Mouse (Mus musculus): ENCODE results near the gene Pld2. TPM values are rescaled to one million over a fixed set of nuclear protein-coding genes. Genes with fewer than 3 reads are reported as not detected.
"Not testable (repeated sequence)": the region's sequence is repeated elsewhere in the genome, so short reads cannot be mapped to it uniquely, and the experiment has no call there.

The Pld2 gene
- total and polyA plus RNA-seq, 2 experiments from 2014 or later: 6.8 to 18.5 TPM

- H3K9me3 ChIP-seq (replicated peaks; ENCODE audit: control insufficient read depth, low read length): no peaks in the 10 kb centered on the region
- DNase-seq (ENCODE audit: low spot score) (peak; percentile 31), ATAC-seq (ENCODE audit: insufficient read depth, low read depth) (peak; percentile 33)
- H3K36me3 ChIP-seq (replicated peaks; ENCODE audit: control insufficient read depth, insufficient read depth, low read length): no peaks in the 10 kb centered on the region
- peak overlapping the region; percentile 70 for H3K27ac ChIP-seq (ENCODE audit: low read depth)
- WGBS: 8% methylated on average over 41 of the region's 41 CpGs
- no peaks in the 10 kb centered on the region for H3K27me3 ChIP-seq (ENCODE audit: control insufficient read depth, insufficient read depth, low read length)
- peak overlapping the region; percentile 51 for H3K4me2 ChIP-seq (ENCODE audit: low read depth, low read length)
- H3K9ac ChIP-seq (replicated peaks; ENCODE audit: low read depth, low read length): peak overlapping the region; percentile 61
- TF ChIP-seq CTCF (IDR thresholded peaks at IDR 0.05; ENCODE audit: low read depth): peak; percentile 25
- TF ChIP-seq EP300 (IDR thresholded peaks at IDR 0.05; ENCODE audit: low read depth): no peak
- H3K4me1 ChIP-seq (ENCODE audit: control insufficient read depth, insufficient read depth): no peaks in the 10 kb centered on the region
- peak overlapping the region; percentile 31 for H3K4me3 ChIP-seq (ENCODE audit: low read depth, low read length)
Measured at GRCm38 (mm10) chr11:70520178-70520769, 19.6 kb upstream of the Pld2 start.

DNA sequence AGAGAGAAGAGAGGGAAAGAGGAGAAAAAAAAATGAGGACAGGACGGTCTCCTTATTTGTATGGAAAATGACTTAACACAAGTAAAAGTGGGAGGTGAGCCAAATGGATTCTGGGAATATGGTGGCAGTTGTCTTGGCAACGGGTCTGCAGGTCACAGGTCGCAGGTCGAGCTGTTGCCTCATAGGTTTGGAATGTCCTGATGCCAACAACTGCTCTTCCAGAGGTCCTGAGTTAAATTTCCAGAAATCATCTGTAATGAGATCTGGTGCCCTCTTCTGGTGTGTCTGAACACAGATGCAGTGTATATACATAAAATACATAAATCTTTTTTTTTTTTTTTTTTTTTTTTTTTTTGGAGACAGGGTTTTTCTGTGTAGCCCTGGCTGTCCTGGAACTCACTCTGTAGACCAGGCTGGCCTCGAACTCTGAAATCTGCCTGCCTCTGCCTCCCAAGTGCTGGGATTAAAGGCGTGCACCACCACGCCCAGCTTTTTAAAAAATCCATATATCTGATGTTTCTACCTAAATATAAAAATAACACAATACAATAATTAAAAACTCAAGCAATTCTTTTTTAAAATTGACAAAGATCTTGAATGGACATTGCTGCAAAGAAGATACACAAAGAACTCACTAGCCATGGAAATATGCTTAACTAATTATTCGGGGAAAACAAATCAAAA is 16.4 kb upstream of the Pld2 start:
- not testable (repeated sequence) for H3K9me3 ChIP-seq (replicated peaks; ENCODE audit: control insufficient read depth, low read length); ATAC-seq (ENCODE audit: insufficient read depth, low read depth); H3K9ac ChIP-seq (replicated peaks; ENCODE audit: low read depth, low read length); H3K4me1 ChIP-seq (ENCODE audit: control insufficient read depth, insufficient read depth); DNase-seq (ENCODE audit: low spot score); H3K27me3 ChIP-seq (ENCODE audit: control insufficient read depth, insufficient read depth, low read length); H3K27ac ChIP-seq (ENCODE audit: low read depth); H3K4me3 ChIP-seq (ENCODE audit: low read depth, low read length); H3K4me2 ChIP-seq (ENCODE audit: low read depth, low read length)
- H3K36me3 ChIP-seq (replicated peaks; ENCODE audit: control insufficient read depth, insufficient read depth, low read length): peaks cover 24% of the 10 kb centered on the region
- 86% methylated on average over 8 of the region's 8 CpGs for WGBS

- Histone ChIP-seq H3K9ac (replicated peaks; ENCODE audit: low read depth, low read length) (0 out of 2 replicates have a peak overlapping the region, but pooled peaks have one; percentile 42), H3K4me2 (ENCODE audit: low read depth, low read length) (peak overlapping the region; percentile 72), H3K4me1 (ENCODE audit: control insufficient read depth, insufficient read depth) (no peaks in the 10 kb centered on the region), H3K4me3 (ENCODE audit: low read depth, low read length) (peak overlapping the region; percentile 62), H3K36me3 (replicated peaks; ENCODE audit: control insufficient read depth, insufficient read depth, low read length) (peaks cover 24% of the 10 kb centered on the region), H3K9me3 (replicated peaks; ENCODE audit: control insufficient read depth, low read length) (no peaks in the 10 kb centered on the region), H3K27me3 (ENCODE audit: control insufficient read depth, insufficient read depth, low read length) (no peaks in the 10 kb centered on the region), H3K27ac (ENCODE audit: low read depth) (no peak overlapping the region)
- ATAC-seq (ENCODE audit: insufficient read depth, low read depth) (peak; percentile 4; the same call in 1 of the 2 replicates), DNase-seq (ENCODE audit: low spot score) (no peak)
- TF ChIP-seq EP300 (IDR thresholded peaks at IDR 0.05; ENCODE audit: low read depth): no peak
- TF ChIP-seq CTCF (IDR thresholded peaks at IDR 0.05; ENCODE audit: low read depth): no peak
- WGBS: 2% methylated on average over 8 of the region's 8 CpGs
Measured at GRCm38 (mm10) chr11:70524782-70525181, 15.1 kb upstream of the Pld2 start.

DNA sequence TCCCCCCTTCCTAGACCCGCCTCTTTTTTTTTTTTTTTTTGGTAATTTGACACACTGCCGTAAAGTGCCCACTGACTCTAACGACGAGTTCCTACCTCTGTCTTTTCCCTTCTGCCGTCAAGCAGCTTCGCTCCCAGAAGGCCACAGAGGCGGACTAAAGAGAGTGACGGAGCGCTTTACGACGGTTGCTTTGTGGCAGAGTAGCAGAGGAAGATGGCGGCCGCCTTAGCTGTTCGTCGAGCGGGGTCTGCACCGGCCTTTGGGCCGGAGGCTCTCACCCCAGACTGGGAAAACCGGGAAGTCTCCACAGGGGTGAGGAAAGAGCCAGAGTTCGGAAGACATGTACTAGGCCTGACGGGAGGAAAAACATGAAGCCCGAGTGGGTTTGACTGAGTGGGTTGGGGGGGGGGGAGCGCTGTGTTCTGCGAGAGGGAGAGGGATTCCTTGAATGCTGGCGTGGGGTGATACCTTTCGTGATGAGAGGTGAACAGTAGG is 14.6 kb upstream of the Pld2 start, which contains the start of gene Psmb6:
Psmb6 (plus strand) TSS at position 184 of the 495 bp plus-strand sequence.
- Histone ChIP-seq H3K4me1 (ENCODE audit: control insufficient read depth, insufficient read depth) (no peaks in the 10 kb centered on the region), H3K4me2 (ENCODE audit: low read depth, low read length) (peak within 1 kb of the TSS; percentile 72), H3K4me3 (ENCODE audit: low read depth, low read length) (peak within 1 kb of the TSS; percentile 62), H3K27me3 (ENCODE audit: control insufficient read depth, insufficient read depth, low read length) (no peaks in the 10 kb centered on the region), H3K9ac (replicated peaks; ENCODE audit: low read depth, low read length) (peak within 1 kb of the TSS; percentile 73), H3K27ac (ENCODE audit: low read depth) (no peak within 1 kb of the TSS; the same call in 1 of the 2 replicates), H3K9me3 (replicated peaks; ENCODE audit: control insufficient read depth, low read length) (no peaks in the 10 kb centered on the region), H3K36me3 (replicated peaks; ENCODE audit: control insufficient read depth, insufficient read depth, low read length) (peaks cover 24% of the 10 kb centered on the region)
- peak; percentile 95 for ATAC-seq (ENCODE audit: insufficient read depth, low read depth)
- peak; percentile 99 for DNase-seq (ENCODE audit: low spot score)
- WGBS: under 1% methylated on average over 25 of the region's 26 CpGs
- TF ChIP-seq EP300 (IDR thresholded peaks at IDR 0.05; ENCODE audit: low read depth) (0 out of 2 replicates have a peak, but pooled peaks have one; percentile 32), CTCF (IDR thresholded peaks at IDR 0.05; ENCODE audit: low read depth) (no peak)

DNA sequence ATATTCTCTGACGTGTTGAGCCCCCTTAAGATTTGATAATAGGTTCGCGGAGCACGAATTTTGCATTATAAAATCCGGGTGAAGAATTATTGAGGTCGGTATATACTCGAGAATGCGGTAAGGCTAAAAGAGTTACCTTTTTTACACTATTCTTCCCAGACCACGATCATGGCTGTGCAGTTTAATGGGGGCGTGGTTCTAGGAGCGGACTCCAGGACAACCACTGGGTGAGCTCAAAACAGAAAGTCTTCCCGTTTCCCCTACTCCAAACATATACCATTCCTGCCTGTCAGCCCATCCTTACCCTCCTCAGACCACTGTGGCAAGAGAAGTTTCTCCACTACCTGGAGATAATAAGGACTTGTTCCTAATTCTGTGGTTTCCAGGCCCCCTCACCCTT is 14.1 kb upstream of the Pld2 start:
- Histone ChIP-seq H3K4me2 (ENCODE audit: low read depth, low read length) (peak overlapping the region; percentile 72), H3K9ac (replicated peaks; ENCODE audit: low read depth, low read length) (peak overlapping the region; percentile 73), H3K9me3 (replicated peaks; ENCODE audit: control insufficient read depth, low read length) (no peaks in the 10 kb centered on the region), H3K4me1 (ENCODE audit: control insufficient read depth, insufficient read depth) (no peaks in the 10 kb centered on the region), H3K4me3 (ENCODE audit: low read depth, low read length) (peak overlapping the region; percentile 62), H3K27me3 (ENCODE audit: control insufficient read depth, insufficient read depth, low read length) (no peaks in the 10 kb centered on the region), H3K36me3 (replicated peaks; ENCODE audit: control insufficient read depth, insufficient read depth, low read length) (peaks cover 24% of the 10 kb centered on the region), H3K27ac (ENCODE audit: low read depth) (no peak overlapping the region; the same call in 1 of the 2 replicates)
- TF ChIP-seq EP300 (IDR thresholded peaks at IDR 0.05; ENCODE audit: low read depth) (no peak), CTCF (IDR thresholded peaks at IDR 0.05; ENCODE audit: low read depth) (no peak)
- ATAC-seq (ENCODE audit: insufficient read depth, low read depth) (0 out of 2 replicates have a peak, but pooled peaks have one; percentile 37), DNase-seq (ENCODE audit: low spot score) (no peak)
- 1% methylated on average over 12 of the region's 12 CpGs for WGBS

Data from heart, postnatal 0 days (tissue).